Mouse (Mus musculus): ENCODE results near the gene Arhgef1. TPM values are rescaled to one million over a fixed set of nuclear protein-coding genes. Genes with fewer than 3 reads are reported as not detected.

The Arhgef1 gene
- polyA plus RNA-seq, 1 experiment from 2014 or later = 63.3 TPM

GRCm38 (mm10) chr7:24904936-24905335 lies 2.2 kb downstream of the Arhgef1 start:
- H3K4me3 ChIP-seq (ENCODE audit: low read depth, low read length) = peak overlapping the region; percentile 77
- peak overlapping the region; percentile 79 for H3K9ac ChIP-seq (ENCODE audit: low read depth, low read length)
- H3K36me3 ChIP-seq (ENCODE audit: control insufficient read depth, insufficient read depth, low read length) = no peaks in the 10 kb centered on the region
- H3K9me3 ChIP-seq (replicated peaks; ENCODE audit: control insufficient read depth, low read length) = no peaks in the 10 kb centered on the region
- no peaks in the 10 kb centered on the region for H3K27me3 ChIP-seq (ENCODE audit: control insufficient read depth, insufficient read depth, low read length)
- H3K4me1 ChIP-seq (ENCODE audit: control insufficient read depth, insufficient read depth, low read length) = peaks cover 37% of the 10 kb centered on the region
- 9% methylated on average over 3 of the region's 3 CpGs for WGBS (ENCODE audit: insufficient replicate concordance)
- ATAC-seq (replicated peaks; ENCODE audit: insufficient number of reproducible peaks, low FRiP score, low TSS enrichment) = no peak
- H3K4me2 ChIP-seq = peak overlapping the region; percentile 75
- H3K27ac ChIP-seq (ENCODE audit: low read depth, low read length) = peak overlapping the region; percentile 62

DNA sequence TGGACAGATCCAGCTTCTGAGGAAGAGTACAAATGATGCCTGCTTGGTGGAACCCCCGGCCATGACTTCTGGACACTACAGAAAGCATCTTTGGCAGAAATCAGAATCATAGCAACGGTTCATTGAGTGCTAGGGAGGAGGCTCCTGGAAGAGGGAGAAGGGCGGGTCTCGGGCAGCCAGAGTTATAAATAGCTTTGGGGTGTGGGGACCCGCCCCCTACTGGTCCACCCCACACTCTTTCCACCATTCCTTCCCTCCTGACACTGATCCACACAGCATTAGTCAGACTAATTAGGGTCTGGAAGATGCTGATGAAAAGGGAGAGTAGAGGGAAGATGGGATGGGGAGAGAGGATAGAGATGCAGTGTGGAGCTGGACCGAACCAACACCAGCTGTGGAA lies 3.8 kb downstream of the Arhgef1 start:
- WGBS (ENCODE audit: insufficient replicate concordance) = 18% methylated on average over 6 of the region's 6 CpGs
- ATAC-seq (replicated peaks; ENCODE audit: insufficient number of reproducible peaks, low FRiP score, low TSS enrichment) = no peak
- Histone ChIP-seq H3K4me2 (peak overlapping the region; percentile 15), H3K9me3 (replicated peaks; ENCODE audit: control insufficient read depth, low read length) (no peaks in the 10 kb centered on the region), H3K9ac (ENCODE audit: low read depth, low read length) (no peak overlapping the region), H3K27me3 (ENCODE audit: control insufficient read depth, insufficient read depth, low read length) (no peaks in the 10 kb centered on the region), H3K4me3 (ENCODE audit: low read depth, low read length) (no peak overlapping the region), H3K36me3 (ENCODE audit: control insufficient read depth, insufficient read depth, low read length) (no peaks in the 10 kb centered on the region), H3K27ac (ENCODE audit: low read depth, low read length) (no peak overlapping the region), H3K4me1 (ENCODE audit: control insufficient read depth, insufficient read depth, low read length) (peaks cover 37% of the 10 kb centered on the region)

DNA sequence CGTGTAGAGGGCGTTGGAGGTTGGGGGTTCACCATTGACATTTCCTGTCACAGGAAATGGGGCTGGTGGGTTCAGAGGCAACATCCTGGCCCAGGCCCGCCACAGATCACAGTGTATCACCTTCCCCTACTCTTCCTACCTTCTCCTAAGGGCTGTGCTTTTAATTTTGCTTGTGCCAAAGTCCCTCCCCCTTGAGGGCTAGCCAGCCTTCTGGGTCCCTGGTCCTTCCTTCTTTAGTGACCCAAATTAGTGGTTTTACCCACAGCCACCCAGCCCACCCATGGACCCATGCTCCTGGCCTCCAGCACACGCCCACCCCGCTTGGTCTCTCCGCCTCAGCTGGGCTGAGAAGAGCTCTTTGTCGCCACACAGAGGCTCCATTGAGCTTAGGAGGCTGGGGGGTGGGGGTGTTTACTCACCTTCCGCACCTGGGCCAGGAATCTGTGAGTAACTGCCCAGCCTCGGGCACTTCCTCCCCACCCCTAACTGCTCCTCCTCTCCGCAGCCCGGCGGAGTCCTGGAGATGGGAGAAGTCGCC lies 4.6 kb downstream of the Arhgef1 start:
- H3K27me3 ChIP-seq (ENCODE audit: control insufficient read depth, insufficient read depth, low read length) = no peaks in the 10 kb centered on the region
- no peaks in the 10 kb centered on the region for H3K36me3 ChIP-seq (ENCODE audit: control insufficient read depth, insufficient read depth, low read length)
- H3K4me1 ChIP-seq (ENCODE audit: control insufficient read depth, insufficient read depth, low read length) = peaks cover 31% of the 10 kb centered on the region
- H3K4me3 ChIP-seq (ENCODE audit: low read depth, low read length) = no peak overlapping the region
- WGBS (ENCODE audit: insufficient replicate concordance) = 29% methylated on average over 13 of the region's 13 CpGs
- H3K27ac ChIP-seq (ENCODE audit: low read depth, low read length) = no peak overlapping the region
- H3K9me3 ChIP-seq (replicated peaks; ENCODE audit: control insufficient read depth, low read length) = no peaks in the 10 kb centered on the region
- H3K4me2 ChIP-seq = peak overlapping the region; percentile 15; the same call in 1 of the 2 replicates
- no peak for ATAC-seq (replicated peaks; ENCODE audit: insufficient number of reproducible peaks, low FRiP score, low TSS enrichment)
- no peak overlapping the region for H3K9ac ChIP-seq (ENCODE audit: low read depth, low read length)

DNA sequence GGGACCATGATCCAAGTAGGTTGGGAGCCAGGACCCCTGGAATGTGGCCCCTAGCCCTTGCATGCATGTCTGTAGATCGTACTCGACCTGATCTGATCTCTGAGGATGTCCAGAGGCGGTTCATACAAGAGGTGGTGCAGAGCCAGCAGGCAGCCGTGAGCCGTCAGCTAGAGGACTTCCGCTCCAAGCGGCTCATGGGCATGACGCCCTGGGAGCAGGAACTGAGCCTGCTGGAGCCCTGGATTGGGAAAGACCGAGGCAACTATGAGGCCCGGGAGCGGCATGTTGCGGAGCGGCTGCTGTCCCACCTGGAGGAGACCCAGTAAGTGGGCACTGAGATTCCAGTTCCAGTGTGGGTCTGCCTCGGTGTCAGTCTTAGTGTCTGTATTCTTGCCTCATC lies 9.8 kb downstream of the Arhgef1 start:
- WGBS (ENCODE audit: insufficient replicate concordance) = 94% methylated on average over 14 of the region's 14 CpGs
- no peaks in the 10 kb centered on the region for H3K9me3 ChIP-seq (replicated peaks; ENCODE audit: control insufficient read depth, low read length)
- no peaks in the 10 kb centered on the region for H3K27me3 ChIP-seq (ENCODE audit: control insufficient read depth, insufficient read depth, low read length)
- no peak overlapping the region for H3K27ac ChIP-seq (ENCODE audit: low read depth, low read length)
- no peak overlapping the region for H3K4me2 ChIP-seq
- H3K36me3 ChIP-seq (ENCODE audit: control insufficient read depth, insufficient read depth, low read length) = peaks cover 11% of the 10 kb centered on the region
- H3K9ac ChIP-seq (ENCODE audit: low read depth, low read length) = no peak overlapping the region
- ATAC-seq (replicated peaks; ENCODE audit: insufficient number of reproducible peaks, low FRiP score, low TSS enrichment) = no peak
- H3K4me1 ChIP-seq (ENCODE audit: control insufficient read depth, insufficient read depth, low read length) = peaks cover 3% of the 10 kb centered on the region; the same call in 1 of the 2 replicates
- no peak overlapping the region for H3K4me3 ChIP-seq (ENCODE audit: low read depth, low read length)

GRCm38 (mm10) chr7:24918763-24919323 lies 16.1 kb downstream of the Arhgef1 start:
- no peak overlapping the region for H3K4me3 ChIP-seq (ENCODE audit: low read depth, low read length)
- WGBS (ENCODE audit: insufficient replicate concordance) = 92% methylated on average over 20 of the region's 20 CpGs
- no peaks in the 10 kb centered on the region for H3K27me3 ChIP-seq (ENCODE audit: control insufficient read depth, insufficient read depth, low read length)
- H3K36me3 ChIP-seq (ENCODE audit: control insufficient read depth, insufficient read depth, low read length) = peaks cover 45% of the 10 kb centered on the region
- no peaks in the 10 kb centered on the region for H3K4me1 ChIP-seq (ENCODE audit: control insufficient read depth, insufficient read depth, low read length)
- no peaks in the 10 kb centered on the region for H3K9me3 ChIP-seq (replicated peaks; ENCODE audit: control insufficient read depth, low read length)
- no peak overlapping the region for H3K9ac ChIP-seq (ENCODE audit: low read depth, low read length)
- H3K27ac ChIP-seq (ENCODE audit: low read depth, low read length) = no peak overlapping the region
- H3K4me2 ChIP-seq = no peak overlapping the region
- no peak for ATAC-seq (replicated peaks; ENCODE audit: insufficient number of reproducible peaks, low FRiP score, low TSS enrichment)

- H3K4me2 ChIP-seq = no peak overlapping the region
- no peak for ATAC-seq (replicated peaks; ENCODE audit: insufficient number of reproducible peaks, low FRiP score, low TSS enrichment)
- WGBS (ENCODE audit: insufficient replicate concordance) = 92% methylated on average over 9 of the region's 9 CpGs
- no peak overlapping the region for H3K9ac ChIP-seq (ENCODE audit: low read depth, low read length)
- no peaks in the 10 kb centered on the region for H3K9me3 ChIP-seq (replicated peaks; ENCODE audit: control insufficient read depth, low read length)
- peaks cover 50% of the 10 kb centered on the region for H3K36me3 ChIP-seq (ENCODE audit: control insufficient read depth, insufficient read depth, low read length)
- H3K27ac ChIP-seq (ENCODE audit: low read depth, low read length) = no peak overlapping the region
- H3K27me3 ChIP-seq (ENCODE audit: control insufficient read depth, insufficient read depth, low read length) = no peaks in the 10 kb centered on the region
- H3K4me3 ChIP-seq (ENCODE audit: low read depth, low read length) = no peak overlapping the region
- no peaks in the 10 kb centered on the region for H3K4me1 ChIP-seq (ENCODE audit: control insufficient read depth, insufficient read depth, low read length)
Observed at GRCm38 (mm10) chr7:24919728-24920127, 17.0 kb downstream of the Arhgef1 start.

DNA sequence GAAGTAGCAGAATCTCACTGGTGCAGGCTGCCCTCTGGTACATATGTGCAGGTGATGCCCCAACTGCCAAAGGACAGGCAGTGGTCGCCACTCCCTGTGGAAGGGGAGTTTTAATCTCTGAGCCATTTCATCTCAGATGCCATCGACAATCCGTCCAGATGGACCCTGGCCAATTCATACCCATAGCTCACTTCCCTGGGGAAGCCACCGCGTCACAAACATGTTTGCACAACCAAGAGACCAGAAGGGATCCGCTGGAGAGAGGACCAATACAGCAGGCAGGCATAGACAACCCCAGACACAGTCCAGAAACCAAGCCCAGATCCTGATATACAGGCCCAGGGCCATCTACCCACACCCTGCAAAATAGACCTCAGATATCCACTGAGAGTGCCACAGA lies 27.8 kb downstream of the Arhgef1 start:
- Histone ChIP-seq H3K27ac (ENCODE audit: low read depth, low read length) (no peak overlapping the region), H3K9ac (ENCODE audit: low read depth, low read length) (no peak overlapping the region)
- 59% methylated on average over 6 of the region's 6 CpGs for WGBS (ENCODE audit: insufficient replicate concordance)

DNA sequence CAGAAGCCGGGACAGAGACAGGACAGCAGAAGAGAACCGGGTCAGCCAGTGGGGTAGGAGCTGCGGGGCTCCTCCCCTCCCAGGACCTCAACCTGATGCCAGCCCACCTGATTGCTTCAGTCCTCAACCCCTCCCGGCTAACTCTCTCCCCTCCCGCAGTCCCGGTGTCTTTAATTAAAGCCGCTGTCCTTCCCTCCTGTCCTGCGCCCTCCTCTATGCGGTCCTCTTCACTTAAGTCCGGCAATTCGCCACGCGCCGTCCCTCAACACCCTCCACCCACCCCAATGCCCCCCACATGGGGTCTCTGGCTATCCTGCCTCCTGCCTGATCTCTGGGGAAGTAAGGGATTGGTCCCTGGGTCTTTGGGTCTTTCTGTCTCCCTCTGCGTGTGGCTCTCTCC lies 28.9 kb downstream of the Arhgef1 start:
- H3K4me1 ChIP-seq (ENCODE audit: control insufficient read depth, insufficient read depth, low read length) = peaks cover 6% of the 10 kb centered on the region; the same call in 1 of the 2 replicates
- H3K27me3 ChIP-seq (ENCODE audit: control insufficient read depth, insufficient read depth, low read length) = peaks cover 85% of the 10 kb centered on the region
- no peak for ATAC-seq (replicated peaks; ENCODE audit: insufficient number of reproducible peaks, low FRiP score, low TSS enrichment)
- H3K4me2 ChIP-seq = no peak overlapping the region
- no peak overlapping the region for H3K9ac ChIP-seq (ENCODE audit: low read depth, low read length)
- no peak overlapping the region for H3K4me3 ChIP-seq (ENCODE audit: low read depth, low read length)
- no peaks in the 10 kb centered on the region for H3K9me3 ChIP-seq (replicated peaks; ENCODE audit: control insufficient read depth, low read length)
- no peak overlapping the region for H3K27ac ChIP-seq (ENCODE audit: low read depth, low read length)
- H3K36me3 ChIP-seq (ENCODE audit: control insufficient read depth, insufficient read depth, low read length) = 0 out of 2 replicates have a peak, but pooled peaks cover 5% of the 10 kb centered on the region
- 2% methylated on average over 15 of the region's 15 CpGs for WGBS (ENCODE audit: insufficient replicate concordance)

More for the DNA sequence above, 27.8 kb downstream of the Arhgef1 start:
- H3K4me2 ChIP-seq = no peak overlapping the region
- peaks cover 74% of the 10 kb centered on the region for H3K27me3 ChIP-seq (ENCODE audit: control insufficient read depth, insufficient read depth, low read length)
- H3K4me1 ChIP-seq (ENCODE audit: control insufficient read depth, insufficient read depth, low read length) = peaks cover 6% of the 10 kb centered on the region; the same call in 1 of the 2 replicates
- ATAC-seq (replicated peaks; ENCODE audit: insufficient number of reproducible peaks, low FRiP score, low TSS enrichment) = no peak
- no peak overlapping the region for H3K4me3 ChIP-seq (ENCODE audit: low read depth, low read length)
- peaks cover 13% of the 10 kb centered on the region for H3K36me3 ChIP-seq (ENCODE audit: control insufficient read depth, insufficient read depth, low read length)
- no peaks in the 10 kb centered on the region for H3K9me3 ChIP-seq (replicated peaks; ENCODE audit: control insufficient read depth, low read length)

DNA sequence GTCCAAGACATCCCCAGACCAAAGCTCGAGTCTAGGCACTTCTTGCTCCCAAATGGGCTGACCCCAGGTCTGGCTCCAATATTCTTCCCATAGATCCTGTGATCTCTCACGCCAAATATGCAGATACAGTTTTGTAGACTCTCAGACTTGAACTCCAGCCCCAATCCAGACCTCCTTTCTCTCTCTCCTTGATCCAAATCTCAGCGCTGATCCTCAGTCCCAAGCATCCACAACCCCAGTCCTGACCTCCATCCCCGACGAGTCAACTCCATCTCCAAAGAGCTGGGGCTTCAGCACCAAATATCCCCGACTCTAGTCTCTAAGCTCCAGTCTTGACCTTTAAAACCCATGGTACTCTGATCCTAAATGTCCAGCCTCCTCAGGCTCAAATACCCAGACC lies 40.9 kb downstream of the Arhgef1 start:
- 9% methylated on average over 6 of the region's 6 CpGs for WGBS (ENCODE audit: insufficient replicate concordance)
- no peak overlapping the region for H3K27ac ChIP-seq (ENCODE audit: low read depth, low read length)
- peaks cover 100% of the 10 kb centered on the region for H3K27me3 ChIP-seq (ENCODE audit: control insufficient read depth, insufficient read depth, low read length)
- no peaks in the 10 kb centered on the region for H3K9me3 ChIP-seq (replicated peaks; ENCODE audit: control insufficient read depth, low read length)
- H3K4me1 ChIP-seq (ENCODE audit: control insufficient read depth, insufficient read depth, low read length) = 0 out of 2 replicates have a peak, but pooled peaks cover 5% of the 10 kb centered on the region
- H3K4me2 ChIP-seq = no peak overlapping the region
- no peaks in the 10 kb centered on the region for H3K36me3 ChIP-seq (ENCODE audit: control insufficient read depth, insufficient read depth, low read length)
- no peak for ATAC-seq (replicated peaks; ENCODE audit: insufficient number of reproducible peaks, low FRiP score, low TSS enrichment)
- no peak overlapping the region for H3K4me3 ChIP-seq (ENCODE audit: low read depth, low read length)
- H3K9ac ChIP-seq (ENCODE audit: low read depth, low read length) = no peak overlapping the region

Data from heart, embryonic 11.5 days (tissue).